Mouse (Mus musculus) spleen, adult 2 months (tissue): Measurements from ENCODE around the gene Slc6a17. TPM values are rescaled to one million over a fixed set of nuclear protein-coding genes. Genes with fewer than 3 reads are reported as not detected.

Experiments used
- DNase-seq, 2 experiments: peaks; one replicate each; pipeline versions ENCODE4 v3.0.0 to v3.0.0-alpha.2; 2012 to 2021; ENCODE audit warnings: low spot score in 2 of 2, low read depth in 1 of 2
- H3K27ac ChIP-seq: fragments of 200-500 bp; 2 replicates; pipeline ENCODE4 v1.5.1; 2012; ENCODE audit warnings: low read length, inconsistent platforms; ENCODE audit not compliant: insufficient read depth
- H3K27me3 ChIP-seq: fragments of 200-500 bp; 2 replicates; pipeline ENCODE4 v1.6.1; 2012; ENCODE audit warnings: mild to moderate bottlenecking, moderate library complexity, low read length, inconsistent platforms; ENCODE audit not compliant: control insufficient read depth, insufficient read depth
- H3K36me3 ChIP-seq: fragments of 200-500 bp; 2 replicates; pipeline ENCODE4 v1.6.1; 2012; ENCODE audit warnings: mild to moderate bottlenecking, low read length, inconsistent platforms; ENCODE audit not compliant: control insufficient read depth, insufficient read depth
- H3K4me1 ChIP-seq: fragments of 200-500 bp; 2 replicates; pipeline ENCODE4 v1.6.1; 2011; ENCODE audit warnings: inconsistent platforms; ENCODE audit not compliant: control insufficient read depth, insufficient read depth, insufficient read length
- H3K4me3 ChIP-seq: fragments of 200-500 bp; 2 replicates; pipeline ENCODE4 v1.5.1; 2011; ENCODE audit warnings: mild to moderate bottlenecking, inconsistent platforms; ENCODE audit not compliant: insufficient read depth, insufficient read length; ENCODE audit errors: extremely low read depth
- CTCF ChIP-seq: fragments of 200-500 bp; IDR thresholded peaks from 2 replicates; pipeline ENCODE4 v1.5.1; 2011; ENCODE audit warnings: mild to moderate bottlenecking, inconsistent platforms; ENCODE audit not compliant: insufficient read depth, insufficient read length, insufficient replicate concordance; ENCODE audit errors: extremely low read depth
- POLR2A ChIP-seq: fragments of 200-500 bp; IDR thresholded peaks from 2 replicates; pipeline ENCODE4 v1.6.1; 2011; ENCODE audit warnings: low read depth, low read length, inconsistent platforms
- WGBS: fragments of 180-500 bp; shearing (Covaris S2); methylation state at CpG from one replicate; pipeline ENCODE4 v1.1.7; 2018; 5-methylcytosine and 5-hydroxymethylcytosine counted together
- polyA plus RNA-seq: library from polyadenylated mRNA; depleted of rRNA; stranded (reverse); fragments of >200 nt; gene quantifications from 2 replicates; pipeline ENCODE4 v1.2.3, GENCODE M21; 2012

Slc6a17 gene
- polyA plus RNA-seq, 1 experiment = 0.29 TPM

GRCm38 (mm10) chr3:107458528-107459195 lies 59.2 kb downstream of the Slc6a17 start:
- H3K4me3 ChIP-seq = no peak overlapping the region
- H3K4me1 ChIP-seq = no peaks in the 10 kb centered on the region; the same call in 1 of the 2 replicates

GRCm38 (mm10) chr3:107458104-107458503 lies 59.7 kb downstream of the Slc6a17 start:
- H3K4me1 ChIP-seq = no peaks in the 10 kb centered on the region; the same call in 1 of the 2 replicates
- TF ChIP-seq CTCF (no peak), POLR2A (no peak)
- no peak for DNase-seq
- no peak overlapping the region for H3K27ac ChIP-seq
- H3K36me3 ChIP-seq = no peaks in the 10 kb centered on the region
- 10% methylated on average over 23 of the region's 23 CpGs for WGBS
- H3K4me3 ChIP-seq = no peak overlapping the region
- peaks cover 26% of the 10 kb centered on the region for H3K27me3 ChIP-seq

More at GRCm38 (mm10) chr3:107458528-107459195, 59.2 kb downstream of the Slc6a17 start:
- Histone ChIP-seq H3K27me3 (peaks cover 26% of the 10 kb centered on the region), H3K36me3 (no peaks in the 10 kb centered on the region), H3K27ac (no peak overlapping the region)
- 3% methylated on average over 50 of the region's 51 CpGs for WGBS
- no peak for DNase-seq
- no peak for TF ChIP-seq POLR2A
- TF ChIP-seq CTCF = no peak

- Histone ChIP-seq H3K27me3 (peaks cover 15% of the 10 kb centered on the region), H3K4me3 (no peak overlapping the region), H3K27ac (no peak overlapping the region), H3K4me1 (no peaks in the 10 kb centered on the region; the same call in 1 of the 2 replicates), H3K36me3 (no peaks in the 10 kb centered on the region)
- DNase-seq = no peak
- 86% methylated on average over 4 of the region's 4 CpGs for WGBS
- TF ChIP-seq CTCF = no peak
- TF ChIP-seq POLR2A = no peak
Observed at GRCm38 (mm10) chr3:107454280-107454679, 63.5 kb downstream of the Slc6a17 start.

GRCm38 (mm10) chr3:107446822-107447221 lies 71.0 kb downstream of the Slc6a17 start:
- no peaks in the 10 kb centered on the region for H3K27me3 ChIP-seq
- no peaks in the 10 kb centered on the region for H3K36me3 ChIP-seq
- H3K4me3 ChIP-seq = no peak overlapping the region
- no peak for DNase-seq
- WGBS = 75% methylated on average over 3 of the region's 3 CpGs
- TF ChIP-seq POLR2A = no peak
- TF ChIP-seq CTCF = no peak
- H3K4me1 ChIP-seq = no peaks in the 10 kb centered on the region
- no peak overlapping the region for H3K27ac ChIP-seq

- DNase-seq = no peak
Observed at GRCm38 (mm10) chr3:107443866-107444265, 74.0 kb downstream of the Slc6a17 start.

GRCm38 (mm10) chr3:107442191-107442590 lies 75.6 kb downstream of the Slc6a17 start:
- Histone ChIP-seq H3K36me3 (no peaks in the 10 kb centered on the region), H3K27ac (no peak overlapping the region), H3K4me3 (no peak overlapping the region), H3K4me1 (no peaks in the 10 kb centered on the region), H3K27me3 (no peaks in the 10 kb centered on the region)
- 85% methylated on average over 11 of the region's 11 CpGs for WGBS
- no peak for DNase-seq
- no peak for TF ChIP-seq CTCF
- TF ChIP-seq POLR2A = no peak

More at GRCm38 (mm10) chr3:107443866-107444265, 74.0 kb downstream of the Slc6a17 start:
- 81% methylated on average over 5 of the region's 5 CpGs for WGBS
- Histone ChIP-seq H3K27ac (no peak overlapping the region), H3K36me3 (no peaks in the 10 kb centered on the region), H3K4me3 (no peak overlapping the region), H3K27me3 (no peaks in the 10 kb centered on the region), H3K4me1 (no peaks in the 10 kb centered on the region)
- TF ChIP-seq CTCF (no peak), POLR2A (no peak)

- Histone ChIP-seq H3K27ac (no peak overlapping the region), H3K36me3 (no peaks in the 10 kb centered on the region), H3K27me3 (no peaks in the 10 kb centered on the region), H3K4me1 (no peaks in the 10 kb centered on the region), H3K4me3 (no peak overlapping the region)
- WGBS = 88% methylated on average over 8 of the region's 8 CpGs
- DNase-seq = no peak
- TF ChIP-seq CTCF (no peak), POLR2A (no peak)
Observed at GRCm38 (mm10) chr3:107441306-107441705, 76.5 kb downstream of the Slc6a17 start.
